Mouse (Mus musculus) ES-E14 (cell line): ENCODE data around the gene Prkab2.

ENCODE experiments used
- HCFC1 ChIP-seq: IDR thresholded peaks from 2 replicates; pipeline ENCODE4 v1.6.1; 2012; ENCODE audit warnings: low read length, inconsistent platforms, borderline replicate concordance; ENCODE audit not compliant: insufficient read depth
- MAFK ChIP-seq: IDR thresholded peaks from 2 replicates; pipeline ENCODE4 v1.6.1; 2014; ENCODE audit warnings: mild to moderate bottlenecking, low read depth, low read length, inconsistent platforms; ENCODE audit not compliant: insufficient read depth
- ZC3H11A ChIP-seq: IDR thresholded peaks from 2 replicates; pipeline ENCODE4 v1.6.1; 2012; ENCODE audit warnings: low read depth, mild to moderate bottlenecking, inconsistent platforms, low read length, borderline replicate concordance
- ZNF384 ChIP-seq: IDR thresholded peaks from 2 replicates; pipeline ENCODE4 v1.6.1; 2012; ENCODE audit warnings: low read depth, low read length, inconsistent platforms

DNA sequence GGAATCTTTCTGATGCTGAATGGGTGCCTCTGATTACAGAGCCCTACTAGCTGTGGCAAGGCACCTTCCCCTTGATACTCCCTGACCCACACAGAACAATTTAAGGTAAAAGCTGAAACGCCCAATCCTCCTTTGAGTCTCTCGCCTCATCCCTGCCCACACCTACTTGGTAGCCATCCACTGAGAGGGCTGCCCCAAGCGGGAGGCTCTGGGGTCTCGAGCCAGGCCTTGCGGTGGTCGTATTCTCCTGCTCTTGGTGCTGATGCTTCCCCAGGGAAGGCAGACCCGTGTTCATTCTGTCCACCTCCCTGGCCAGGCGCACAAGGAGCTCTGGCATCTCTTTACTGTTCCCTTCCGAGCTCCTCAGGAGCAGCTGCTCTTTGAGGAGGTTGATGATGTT lies 61.1 kb downstream of the Prkab2 start:
- TF ChIP-seq HCFC1 (no peak), ZNF384 (no peak), ZC3H11A (no peak), MAFK (no peak)
